Mouse (Mus musculus) cerebellum, adult (tissue): ENCODE data around the gene Vmn2r30.
A peak's percentile ranks its signal among the peaks of the same experiment; 100 is the strongest.
"Not testable (repeated sequence)": the region's sequence is repeated elsewhere in the genome, so short reads cannot be mapped to it uniquely, and the experiment has no call there.

ENCODE experiments used
- ATAC-seq: cut with Nextera tagmentation; 2 replicates; pipeline ENCODE4 v1.9.2; 2017; ENCODE audit warnings: mild to moderate bottlenecking, moderate library complexity, mixed read lengths; ENCODE audit not compliant: insufficient number of reproducible peaks, low FRiP score, low TSS enrichment

The Vmn2r30 gene

DNA sequence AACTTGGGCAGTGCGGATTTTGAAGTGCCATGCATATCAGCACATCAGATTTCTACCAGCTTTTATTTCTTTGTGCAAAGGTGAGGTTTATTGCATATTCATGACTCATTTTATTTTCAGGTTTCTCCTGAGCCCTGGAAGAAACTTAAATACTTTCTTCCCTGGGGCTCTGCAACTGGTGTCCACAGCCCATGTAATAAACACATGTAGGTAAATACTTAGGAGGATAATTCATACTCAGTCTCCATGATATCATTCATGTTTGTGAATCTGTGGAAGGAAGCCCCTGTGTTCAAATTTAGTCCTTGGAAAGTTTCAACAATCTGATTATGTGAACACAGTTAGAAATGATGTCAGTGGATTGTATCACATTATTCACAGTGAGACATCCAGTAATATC, at the start of gene Vmn2r30:
Vmn2r30 (minus strand) TSS at position 101 of the 400 bp plus-strand sequence.
- not testable (repeated sequence) for ATAC-seq

DNA sequence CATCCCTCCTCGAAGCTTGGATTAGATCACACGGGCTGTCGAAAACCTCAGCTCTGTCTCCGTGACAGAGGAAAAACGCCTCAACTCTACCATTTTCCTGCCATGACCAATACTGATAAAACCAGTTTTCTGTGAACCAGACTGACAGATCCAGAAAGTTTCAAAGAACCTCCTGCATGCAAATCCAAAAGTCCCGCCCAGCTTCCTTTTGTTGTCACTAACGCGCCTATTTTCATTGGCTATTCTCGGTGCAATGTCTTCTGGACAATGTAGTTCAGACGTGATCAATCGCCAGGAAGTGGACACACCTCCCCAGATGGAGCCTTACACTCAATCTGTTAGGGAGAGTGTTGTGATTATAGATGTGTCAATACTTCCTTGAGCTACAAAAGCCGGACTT, 37.0 kb upstream of the Vmn2r30 start, which contains the start of gene Gm45783:
Gm45783 (minus strand) TSS at position 143 of the 400 bp plus-strand sequence.
- ATAC-seq, result not testable (repeated sequence)

DNA sequence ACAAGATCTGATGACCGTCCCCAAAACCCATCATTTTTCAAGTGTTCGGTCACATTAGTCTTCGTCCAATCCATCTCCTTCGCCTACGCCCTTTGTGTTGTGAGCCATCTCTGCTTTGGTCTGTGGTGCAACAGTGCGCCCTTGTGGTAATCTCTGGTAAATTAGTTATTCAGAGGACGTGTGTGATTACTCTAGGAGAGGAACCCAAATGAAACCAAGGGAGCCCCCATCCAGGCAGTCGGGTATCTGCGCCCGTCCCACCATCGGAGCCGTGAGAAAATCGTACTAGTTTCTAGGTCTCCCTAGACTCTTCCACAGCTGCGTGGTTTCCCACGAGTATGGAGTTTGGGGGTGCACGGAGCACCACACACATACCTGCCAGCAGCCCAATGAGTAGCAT, 41.8 kb downstream of the Vmn2r30 start:
- no peak for ATAC-seq

DNA sequence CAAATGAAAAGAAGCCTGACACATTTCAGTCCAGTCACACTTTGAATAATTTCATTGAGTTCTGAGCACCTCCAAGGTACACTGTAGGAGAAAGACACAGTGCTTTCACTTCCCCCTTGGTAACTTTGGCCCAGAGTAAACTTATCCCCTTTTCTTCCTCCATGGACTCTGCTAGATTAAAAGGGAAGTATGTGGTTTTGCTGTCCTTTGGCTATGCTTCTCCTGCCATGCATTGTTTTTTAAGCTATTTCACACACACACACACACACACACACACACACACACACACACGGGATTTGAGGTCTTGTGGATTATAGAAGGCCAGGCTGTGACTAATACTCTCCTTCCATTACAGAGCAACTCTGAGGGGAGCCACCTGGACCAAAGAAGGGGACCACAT, 56.0 kb downstream of the Vmn2r30 start:
- ATAC-seq, result no peak

DNA sequence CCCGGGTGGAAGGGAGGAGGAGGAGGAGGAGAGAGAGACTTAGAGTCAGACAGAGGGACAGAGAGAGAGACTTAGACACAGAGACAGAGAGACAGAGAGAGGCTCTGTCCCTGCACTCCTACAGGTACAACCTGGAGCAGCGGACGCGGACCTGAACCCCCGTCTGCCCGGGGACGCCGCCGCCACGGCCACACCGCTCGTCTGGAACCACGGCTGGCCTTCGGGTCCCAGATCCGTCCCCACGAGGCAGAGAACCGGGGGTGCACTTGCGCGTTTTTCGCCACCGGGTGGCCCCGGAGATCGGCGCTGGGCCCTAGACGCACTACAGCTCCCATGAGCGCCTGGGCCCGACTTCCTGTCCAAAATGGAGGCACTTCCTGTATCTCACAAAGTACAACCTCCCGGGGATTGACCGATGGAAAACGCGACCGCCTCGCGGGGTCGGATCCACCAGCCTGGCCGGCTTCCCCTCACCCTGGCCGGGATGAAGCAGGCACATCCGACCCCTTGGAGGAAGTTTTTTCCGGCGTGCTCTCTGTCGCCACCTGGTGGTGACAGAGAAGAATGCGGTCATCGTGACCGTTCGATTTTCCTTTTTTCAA, 59.3 kb downstream of the Vmn2r30 start, which contains the start of gene Gm45844:
Gm45844 (minus strand) TSS at position 324 of the 602 bp plus-strand sequence.
- ATAC-seq, result peak; percentile 100

DNA sequence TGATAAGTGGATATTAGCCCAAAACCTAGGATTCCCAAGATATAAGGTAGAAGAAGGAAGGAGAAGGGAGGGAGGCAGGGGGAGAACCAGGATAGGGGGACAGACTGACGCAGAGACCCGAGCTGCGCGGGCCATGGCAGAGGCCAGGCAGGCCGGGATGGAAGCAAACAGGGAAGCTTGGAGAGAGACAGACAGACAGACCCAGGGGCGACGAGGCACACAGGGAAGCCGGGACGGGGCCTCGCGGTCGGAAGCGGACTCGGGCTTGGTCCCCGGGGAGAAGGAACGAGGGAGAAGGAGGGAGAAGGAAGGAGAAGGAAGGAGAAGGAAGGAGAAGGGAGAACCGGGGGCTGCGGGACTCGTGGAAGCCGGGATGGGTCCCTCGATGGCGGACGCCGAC, 59.9 kb downstream of the Vmn2r30 start:
- not testable (repeated sequence) for ATAC-seq
